Mouse (Mus musculus): ENCODE results near the gene Ntn4. TPM values are rescaled to one million over a fixed set of nuclear protein-coding genes. Genes with fewer than 3 reads are reported as not detected.

Gene Ntn4
- polyA plus RNA-seq, 1 experiment, result 6.2 TPM

DNA sequence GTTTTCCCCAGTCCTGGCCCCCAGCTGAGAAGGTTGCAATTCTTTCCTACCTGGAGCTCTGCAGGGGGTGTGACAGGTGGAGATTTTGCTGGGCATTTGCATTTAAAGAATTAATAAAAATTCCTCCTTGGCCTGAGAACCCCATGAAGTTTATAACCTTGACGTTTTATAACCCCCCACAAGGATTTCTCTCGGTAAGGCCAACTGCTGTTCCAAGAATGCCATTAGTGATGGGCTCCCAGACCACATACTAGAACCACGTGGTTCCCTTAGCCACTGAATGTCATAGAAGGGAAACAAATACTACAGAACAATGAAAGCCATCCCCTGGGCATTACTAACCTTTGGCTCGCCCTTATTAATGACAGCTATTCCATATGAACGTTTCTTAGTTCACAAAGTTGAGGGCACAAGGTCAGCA lies 136.3 kb downstream of the Ntn4 start:
- Histone ChIP-seq H3K27ac (ENCODE audit: insufficient read depth, low read length) (no peak overlapping the region), H3K36me3 (ENCODE audit: control insufficient read depth, insufficient read depth, low read length) (no peaks in the 10 kb centered on the region), H3K27me3 (ENCODE audit: control insufficient read depth, insufficient read depth, low read length) (no peaks in the 10 kb centered on the region), H3K4me3 (ENCODE audit: extremely low read depth, insufficient read depth, insufficient read length) (no peak overlapping the region), H3K4me1 (ENCODE audit: control insufficient read depth, insufficient read depth, insufficient read length) (no peaks in the 10 kb centered on the region)
- no peak for DNase-seq (ENCODE audit: low read depth in 1 of 2, low spot score in 2 of 2)
- no peak for TF ChIP-seq CTCF (IDR thresholded peaks at IDR 0.05; ENCODE audit: extremely low read depth, insufficient read depth, insufficient read length, insufficient replicate concordance)
- no peak for TF ChIP-seq POLR2A (IDR thresholded peaks at IDR 0.05; ENCODE audit: low read depth, low read length)
- 53% methylated on average over 5 of the region's 5 CpGs for WGBS

DNA sequence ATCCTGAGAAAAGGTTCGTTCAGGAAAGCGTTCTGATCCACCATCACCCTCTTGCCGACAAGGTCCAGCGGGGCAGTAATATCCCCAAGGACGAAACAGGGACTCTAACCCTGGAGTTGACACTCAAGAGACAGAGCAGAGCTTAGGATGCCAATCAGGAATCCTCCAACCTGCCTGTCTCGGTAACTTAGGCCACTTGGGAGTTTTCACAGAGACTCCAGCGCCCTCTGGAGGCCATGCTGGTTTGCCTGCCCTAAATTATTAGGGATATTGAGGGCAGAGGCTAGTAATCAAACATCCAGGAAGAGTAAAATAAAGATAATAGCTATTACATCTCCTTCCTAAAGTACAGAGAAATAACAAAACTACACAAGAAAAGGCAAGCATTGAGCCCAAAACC lies 136.9 kb downstream of the Ntn4 start:
- no peaks in the 10 kb centered on the region for H3K27me3 ChIP-seq (ENCODE audit: control insufficient read depth, insufficient read depth, low read length)
- no peak for TF ChIP-seq POLR2A (IDR thresholded peaks at IDR 0.05; ENCODE audit: low read depth, low read length)
- TF ChIP-seq CTCF (IDR thresholded peaks at IDR 0.05; ENCODE audit: extremely low read depth, insufficient read depth, insufficient read length, insufficient replicate concordance), result peak; percentile 38; the same call in 1 of the 2 replicates
- H3K36me3 ChIP-seq (ENCODE audit: control insufficient read depth, insufficient read depth, low read length), result no peaks in the 10 kb centered on the region
- H3K27ac ChIP-seq (ENCODE audit: insufficient read depth, low read length), result no peak overlapping the region
- H3K4me3 ChIP-seq (ENCODE audit: extremely low read depth, insufficient read depth, insufficient read length), result no peak overlapping the region
- 52% methylated on average over 7 of the region's 7 CpGs for WGBS
- no peaks in the 10 kb centered on the region for H3K4me1 ChIP-seq (ENCODE audit: control insufficient read depth, insufficient read depth, insufficient read length)
- peak in 1 of 2 experiments; percentile 6 for DNase-seq (ENCODE audit: low read depth in 1 of 2, low spot score in 2 of 2)

DNA sequence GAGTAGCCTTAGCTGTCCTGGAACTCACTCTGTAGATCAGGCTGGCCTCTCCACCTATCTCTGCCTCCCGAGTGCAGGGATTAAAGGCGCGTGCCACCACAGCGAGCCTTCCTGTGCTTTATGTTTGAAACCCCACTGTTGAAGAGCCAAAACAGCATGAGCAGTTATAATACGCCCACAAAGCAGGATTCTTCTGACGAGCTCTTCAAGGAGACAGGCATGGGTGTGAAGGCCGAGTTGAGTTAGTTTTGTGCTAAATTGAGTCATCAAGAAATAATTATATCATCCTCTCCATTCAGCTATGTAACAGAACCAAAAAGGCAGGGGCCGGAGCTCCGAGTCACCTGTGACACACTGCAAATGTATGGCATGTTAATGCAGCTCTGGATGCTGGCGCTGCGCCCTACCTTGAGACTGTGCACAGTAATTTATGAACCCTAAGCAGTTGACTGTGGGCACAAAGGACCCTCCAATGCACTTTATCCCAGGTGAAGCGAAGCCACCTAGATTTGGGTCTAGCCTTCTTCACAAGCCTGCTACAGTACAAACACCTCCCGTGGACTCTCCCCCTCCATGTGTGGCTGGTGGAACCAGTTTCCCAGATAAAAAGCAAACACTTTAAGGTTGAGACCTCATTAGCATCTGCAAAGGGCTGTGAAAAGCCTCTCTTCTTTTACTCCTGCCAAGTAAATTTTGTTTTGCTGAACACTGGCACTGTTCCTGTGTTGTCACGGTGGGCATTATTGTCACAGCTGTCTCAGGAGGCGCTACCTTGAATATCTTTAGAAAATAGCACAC lies 142.9 kb downstream of the Ntn4 start:
- WGBS, result 88% methylated on average over 15 of the region's 15 CpGs

More for the DNA sequence above, 142.9 kb downstream of the Ntn4 start:
- no peak for TF ChIP-seq POLR2A (IDR thresholded peaks at IDR 0.05; ENCODE audit: low read depth, low read length)
- no peak for TF ChIP-seq CTCF (IDR thresholded peaks at IDR 0.05; ENCODE audit: extremely low read depth, insufficient read depth, insufficient read length, insufficient replicate concordance)
- Histone ChIP-seq H3K27ac (ENCODE audit: insufficient read depth, low read length) (no peak overlapping the region), H3K36me3 (ENCODE audit: control insufficient read depth, insufficient read depth, low read length) (no peaks in the 10 kb centered on the region), H3K4me3 (ENCODE audit: extremely low read depth, insufficient read depth, insufficient read length) (no peak overlapping the region), H3K4me1 (ENCODE audit: control insufficient read depth, insufficient read depth, insufficient read length) (no peaks in the 10 kb centered on the region), H3K27me3 (ENCODE audit: control insufficient read depth, insufficient read depth, low read length) (no peaks in the 10 kb centered on the region)
- DNase-seq (ENCODE audit: low read depth in 1 of 2, low spot score in 2 of 2), result no peak

Other genes starting within 250 kb of the Ntn4 start
- 73.8 and 102 TPM in 2 replicates for gene Lta4h, start 187.3 kb upstream of the Ntn4 start, polyA plus RNA-seq (2012; rRNA removed)
- gene Hal, start 151.9 kb upstream of the Ntn4 start, polyA plus RNA-seq (2012; rRNA removed), result 0.18 and 0.26 TPM in 2 replicates
- gene Amdhd1, start 100.6 kb upstream of the Ntn4 start, polyA plus RNA-seq (2012; rRNA removed), result 0.04 and 0.11 TPM in 2 replicates
- 0.02 TPM in 1 of 2 replicates, not detected in the other for gene Ccdc38, start 100.0 kb upstream of the Ntn4 start, polyA plus RNA-seq (2012; rRNA removed)
- gene Snrpf, start 51.0 kb upstream of the Ntn4 start, polyA plus RNA-seq (2012; rRNA removed), result 40.8 and 79.5 TPM in 2 replicates
- 0.08 TPM in 1 of 2 replicates, not detected in the other for gene Usp44, start 190.9 kb downstream of the Ntn4 start, polyA plus RNA-seq (2012; rRNA removed)

All from spleen, adult 2 months (tissue).